Mouse (Mus musculus) G1E (cell line): ENCODE data around the gene Cldn8. TPM values are rescaled to one million over a fixed set of nuclear protein-coding genes. Genes with fewer than 3 reads are reported as not detected.

Experiments used
- ATAC-seq: 2 replicates; pipeline ENCODE4 v1.8.0; 2016; ENCODE audit warnings: mild to moderate bottlenecking; ENCODE audit not compliant: insufficient number of reproducible peaks, poor library complexity, low FRiP score, severe bottlenecking; ENCODE audit errors: extremely low read depth
- DNase-seq: peaks from one replicate; pipeline ENCODE4 v3.0.0; 2012; ENCODE audit warnings: low spot score
- H3K27me3 ChIP-seq: 2 replicates; pipeline ENCODE4 v1.6.1; 2012; ENCODE audit warnings: mild to moderate bottlenecking, low read length, inconsistent platforms; ENCODE audit not compliant: insufficient read depth
- H3K36me3 ChIP-seq: replicated peaks from 2 replicates; pipeline ENCODE3; 2012; ENCODE audit warnings: mild to moderate bottlenecking, inconsistent platforms
- H3K4me1 ChIP-seq: 2 replicates; pipeline ENCODE4 v1.6.1; 2012; ENCODE audit warnings: low read depth, low read length, inconsistent platforms, mixed read lengths; ENCODE audit not compliant: insufficient read depth
- H3K4me3 ChIP-seq: 2 replicates; pipeline ENCODE4 v1.5.1; 2012; ENCODE audit warnings: low read depth, mild to moderate bottlenecking, inconsistent platforms, low read length, moderate library complexity, mixed read lengths
- H3K9me3 ChIP-seq: replicated peaks from 2 replicates; pipeline ENCODE4 v1.6.1; 2012; ENCODE audit warnings: inconsistent platforms
- CTCF ChIP-seq: IDR thresholded peaks from 2 replicates; pipeline ENCODE4 v1.5.1; 2012; ENCODE audit warnings: low read depth, low read length, inconsistent platforms, mixed read lengths
- GATA1 ChIP-seq: IDR thresholded peaks from 2 replicates; pipeline ENCODE4 v1.6.1; 2012; ENCODE audit warnings: borderline replicate concordance, low read length, inconsistent platforms, mixed read lengths
- GATA2 ChIP-seq: IDR thresholded peaks from 2 replicates; pipeline ENCODE4 v1.6.1; 2012; ENCODE audit warnings: low read depth, low read length, inconsistent platforms, borderline replicate concordance
- POLR2AphosphoS5 ChIP-seq: IDR thresholded peaks from 2 replicates; pipeline ENCODE4 v1.6.1; 2012; ENCODE audit warnings: low read depth, low read length, inconsistent platforms; ENCODE audit not compliant: insufficient replicate concordance
- TAL1 ChIP-seq: conservative IDR thresholded peaks from 2 replicates; pipeline ENCODE4 v1.6.1; 2012; ENCODE audit warnings: low read depth, low read length, inconsistent platforms, mixed read lengths
- polyA plus RNA-seq: library from polyadenylated mRNA; stranded (reverse); fragments of >175 nt; gene quantifications from 2 replicates; pipeline ENCODE4 v1.2.3, GENCODE M21; 2012
- total RNA-seq, 2 experiments: library from RNA; stranded (forward) in 1 of 2; stranded (reverse) in 1 of 2; fragments of 200-1000 nt in 1 of 2; fragments of >200 nt in 1 of 2; fragmentation: Nextera tagmentation in 1 of 2; gene quantifications; 2 replicates each; pipeline ENCODE4 v1.2.3; 2014 to 2017

Cldn8 gene
- total and polyA plus RNA-seq, 3 experiments = not detected

- no peak for DNase-seq
- Histone ChIP-seq H3K36me3 (no peaks in the 10 kb centered on the region), H3K9me3 (peaks cover 16% of the 10 kb centered on the region), H3K4me3 (no peak overlapping the region), H3K4me1 (no peaks in the 10 kb centered on the region), H3K27me3 (no peaks in the 10 kb centered on the region)
- no peak for TF ChIP-seq GATA1
- no peak for TF ChIP-seq GATA2
- no peak for TF ChIP-seq CTCF
- no peak for TF ChIP-seq POLR2AphosphoS5
- TF ChIP-seq TAL1 = no peak
- no peak for ATAC-seq
These were observed 36.7 kb upstream of the Cldn8 start for GRCm38 (mm10) chr16:88599504-88600237.

GRCm38 (mm10) chr16:88592758-88593157, 29.8 kb upstream of the Cldn8 start:
- TF ChIP-seq GATA2 = no peak
- TF ChIP-seq GATA1 = no peak
- no peak for TF ChIP-seq TAL1
- TF ChIP-seq CTCF = no peak
- no peak for TF ChIP-seq POLR2AphosphoS5
- ATAC-seq = no peak
- no peak for DNase-seq
- Histone ChIP-seq H3K9me3 (peaks cover 4% of the 10 kb centered on the region; the same call in 1 of the 2 replicates), H3K27me3 (no peaks in the 10 kb centered on the region), H3K4me3 (no peak overlapping the region), H3K36me3 (no peaks in the 10 kb centered on the region), H3K4me1 (no peaks in the 10 kb centered on the region)

GRCm38 (mm10) chr16:88583338-88583737, 20.4 kb upstream of the Cldn8 start:
- H3K9me3 ChIP-seq = peaks cover 21% of the 10 kb centered on the region
- no peak for DNase-seq
- H3K36me3 ChIP-seq = no peaks in the 10 kb centered on the region

GRCm38 (mm10) chr16:88575885-88576679, 13.1 kb upstream of the Cldn8 start:
- H3K4me1 ChIP-seq = no peaks in the 10 kb centered on the region
- no peak for TF ChIP-seq CTCF
- no peak for TF ChIP-seq TAL1
- no peak for TF ChIP-seq POLR2AphosphoS5
- TF ChIP-seq GATA1 = no peak
- no peak for TF ChIP-seq GATA2
- H3K36me3 ChIP-seq = no peaks in the 10 kb centered on the region
- no peak overlapping the region for H3K4me3 ChIP-seq
- no peak for DNase-seq
- ATAC-seq = no peak
- peaks cover 10% of the 10 kb centered on the region for H3K9me3 ChIP-seq
- no peaks in the 10 kb centered on the region for H3K27me3 ChIP-seq

More at GRCm38 (mm10) chr16:88583338-88583737, 20.4 kb upstream of the Cldn8 start:
- no peak for TF ChIP-seq GATA1
- TF ChIP-seq CTCF = no peak
- no peak for TF ChIP-seq POLR2AphosphoS5
- no peak for TF ChIP-seq TAL1
- TF ChIP-seq GATA2 = no peak
- no peak for ATAC-seq
- Histone ChIP-seq H3K27me3 (no peaks in the 10 kb centered on the region), H3K4me3 (no peak overlapping the region), H3K4me1 (no peaks in the 10 kb centered on the region)

GRCm38 (mm10) chr16:88572904-88573404, 10.0 kb upstream of the Cldn8 start:
- Histone ChIP-seq H3K27me3 (no peaks in the 10 kb centered on the region), H3K4me1 (no peaks in the 10 kb centered on the region), H3K9me3 (no peaks in the 10 kb centered on the region), H3K36me3 (no peaks in the 10 kb centered on the region), H3K4me3 (no peak overlapping the region)
- ATAC-seq = no peak
- TF ChIP-seq TAL1 = no peak
- no peak for TF ChIP-seq GATA2
- no peak for TF ChIP-seq GATA1
- TF ChIP-seq CTCF = no peak
- no peak for TF ChIP-seq POLR2AphosphoS5
- no peak for DNase-seq

GRCm38 (mm10) chr16:88570136-88570535, 7.2 kb upstream of the Cldn8 start:
- Histone ChIP-seq H3K36me3 (no peaks in the 10 kb centered on the region), H3K4me3 (no peak overlapping the region), H3K9me3 (peaks cover 2% of the 10 kb centered on the region; the same call in 1 of the 2 replicates), H3K4me1 (no peaks in the 10 kb centered on the region), H3K27me3 (no peaks in the 10 kb centered on the region)
- ATAC-seq (no peak), DNase-seq (no peak)
- no peak for TF ChIP-seq POLR2AphosphoS5
- no peak for TF ChIP-seq CTCF
- no peak for TF ChIP-seq GATA1
- no peak for TF ChIP-seq GATA2
- TF ChIP-seq TAL1 = no peak
